Mouse (Mus musculus) embryonic fibroblast, embryonic 13.5 days (primary cell): ENCODE measurements around the gene Xylt1. TPM values are rescaled to one million over a fixed set of nuclear protein-coding genes. Genes with fewer than 3 reads are reported as not detected.

Experiments
- H3K27ac ChIP-seq: 2 replicates; pipeline ENCODE4 v1.5.1; 2012; ENCODE audit warnings: low read length, control low read depth, inconsistent platforms; ENCODE audit not compliant: insufficient read depth
- H3K4me1 ChIP-seq: 2 replicates; pipeline ENCODE4 v1.6.1; 2011; ENCODE audit warnings: low read length; ENCODE audit not compliant: control insufficient read depth, insufficient read depth
- H3K4me3 ChIP-seq: 2 replicates; pipeline ENCODE4 v1.5.1; 2011; ENCODE audit warnings: mild to moderate bottlenecking, control low read depth, low read length; ENCODE audit not compliant: insufficient read depth
- CTCF ChIP-seq: IDR thresholded peaks from 2 replicates; pipeline ENCODE4 v1.5.1; 2011; ENCODE audit warnings: mild to moderate bottlenecking, control low read depth, low read length, moderate library complexity, borderline replicate concordance; ENCODE audit not compliant: insufficient read depth
- POLR2A ChIP-seq: IDR thresholded peaks from 2 replicates; pipeline ENCODE4 v1.6.1; 2011; ENCODE audit warnings: low read depth, mild to moderate bottlenecking, control low read depth, low read length, moderate library complexity
- polyA plus RNA-seq: library from polyadenylated mRNA; stranded (reverse); fragments of >200 nt; gene quantifications from 2 replicates; pipeline ENCODE4 v1.2.4, GENCODE M21; 2011; ENCODE audit warnings: low read depth; ENCODE audit not compliant: missing spikeins, insufficient read length

Gene Xylt1
- polyA plus RNA-seq, 1 experiment, result 6.9 TPM

DNA sequence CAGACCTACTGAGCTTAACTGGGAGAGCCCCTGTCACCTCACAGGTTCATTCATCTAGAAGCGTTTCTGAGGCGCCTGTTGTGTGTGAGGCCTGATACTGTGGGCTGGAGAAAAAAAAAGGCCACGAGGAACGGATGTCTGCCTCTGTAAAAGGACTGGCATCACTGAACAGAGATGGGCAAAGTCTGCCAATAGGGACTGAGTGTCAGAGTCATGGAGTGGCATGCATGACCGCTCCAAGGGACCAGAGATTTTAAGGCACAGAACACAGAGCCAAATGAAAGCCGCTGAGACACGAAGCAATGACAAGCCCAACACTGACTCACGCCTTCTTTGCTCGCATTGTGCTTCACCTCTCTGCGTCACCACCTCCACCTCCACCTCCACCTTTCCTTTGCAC is 126.6 kb downstream of the Xylt1 start:
- Histone ChIP-seq H3K4me1 (no peaks in the 10 kb centered on the region), H3K27ac (no peak overlapping the region), H3K4me3 (no peak overlapping the region)
- no peak for TF ChIP-seq POLR2A
- no peak for TF ChIP-seq CTCF

- Histone ChIP-seq H3K4me1 (no peaks in the 10 kb centered on the region), H3K27ac (no peak overlapping the region), H3K4me3 (no peak overlapping the region)
- TF ChIP-seq CTCF (no peak), POLR2A (no peak)
These were observed 127.3 kb downstream of the Xylt1 start for GRCm38 (mm10) chr7:117508090-117508489.

DNA sequence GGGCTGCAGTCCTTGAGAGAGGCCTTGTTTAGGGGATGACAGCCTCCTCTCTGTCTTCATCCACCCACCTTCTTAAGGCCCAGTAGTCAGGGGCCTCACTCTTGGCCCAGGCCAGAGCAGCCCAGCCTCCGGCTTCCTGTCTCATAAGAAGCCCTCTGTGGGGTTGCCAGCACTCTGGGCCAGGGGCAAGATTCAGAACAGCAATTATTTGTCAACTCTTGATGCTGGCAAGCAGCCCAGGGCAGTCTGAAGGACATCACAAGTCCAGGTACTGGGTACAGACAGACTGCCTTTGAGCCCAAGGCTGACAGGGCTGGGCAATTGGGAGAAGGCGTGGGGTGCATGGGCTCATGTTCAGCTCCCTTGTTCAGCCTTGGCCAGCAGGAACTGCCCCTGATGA is 129.3 kb downstream of the Xylt1 start:
- TF ChIP-seq CTCF, result no peak
- TF ChIP-seq POLR2A, result no peak
- no peak overlapping the region for H3K27ac ChIP-seq
- H3K4me3 ChIP-seq, result no peak overlapping the region
- no peaks in the 10 kb centered on the region for H3K4me1 ChIP-seq

DNA sequence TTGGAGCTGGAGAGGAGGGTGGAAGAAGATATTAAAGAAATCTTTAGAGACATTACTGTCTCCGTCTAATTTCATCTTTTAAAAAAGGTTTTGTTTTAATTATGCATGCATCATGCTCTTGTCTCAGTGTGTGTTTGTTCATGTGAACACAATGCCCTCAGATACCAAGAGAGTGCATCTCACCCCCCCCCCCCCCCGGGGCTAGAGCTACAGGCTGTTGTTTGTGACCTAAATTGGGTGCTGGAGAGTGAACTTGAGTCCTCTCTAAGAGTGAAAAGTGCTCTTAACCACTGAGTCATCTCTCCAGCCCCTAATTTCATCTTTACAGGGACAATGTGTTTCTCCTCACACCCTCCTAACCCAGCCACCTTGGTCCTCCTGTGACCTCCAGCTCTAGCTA is 131.5 kb downstream of the Xylt1 start:
- no peak overlapping the region for H3K27ac ChIP-seq

DNA sequence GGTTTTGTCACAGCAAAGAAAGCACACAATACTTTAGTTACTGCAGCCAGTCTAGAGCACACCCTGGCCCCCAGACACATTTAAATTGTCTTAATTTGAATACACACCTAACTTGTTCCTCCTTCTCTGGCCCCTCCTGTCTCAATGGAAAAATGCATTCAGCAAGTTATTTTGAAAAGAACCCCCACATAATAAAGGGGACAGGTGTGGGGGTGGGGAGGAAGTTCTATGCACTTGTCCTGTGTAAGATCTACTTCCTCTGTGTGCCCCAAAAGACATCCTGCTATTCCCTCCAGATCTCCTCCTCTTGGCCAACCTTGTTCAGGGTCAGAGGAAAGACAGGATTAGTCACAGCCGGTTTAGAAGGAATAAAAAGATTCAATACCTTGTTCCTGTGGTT is 135.0 kb downstream of the Xylt1 start:
- Histone ChIP-seq H3K27ac (no peak overlapping the region), H3K4me3 (no peak overlapping the region), H3K4me1 (no peaks in the 10 kb centered on the region)
- TF ChIP-seq CTCF, result no peak
- TF ChIP-seq POLR2A, result no peak

More for the DNA sequence above, 131.5 kb downstream of the Xylt1 start:
- no peak overlapping the region for H3K4me3 ChIP-seq
- H3K4me1 ChIP-seq, result no peaks in the 10 kb centered on the region
- TF ChIP-seq POLR2A (no peak), CTCF (no peak)

DNA sequence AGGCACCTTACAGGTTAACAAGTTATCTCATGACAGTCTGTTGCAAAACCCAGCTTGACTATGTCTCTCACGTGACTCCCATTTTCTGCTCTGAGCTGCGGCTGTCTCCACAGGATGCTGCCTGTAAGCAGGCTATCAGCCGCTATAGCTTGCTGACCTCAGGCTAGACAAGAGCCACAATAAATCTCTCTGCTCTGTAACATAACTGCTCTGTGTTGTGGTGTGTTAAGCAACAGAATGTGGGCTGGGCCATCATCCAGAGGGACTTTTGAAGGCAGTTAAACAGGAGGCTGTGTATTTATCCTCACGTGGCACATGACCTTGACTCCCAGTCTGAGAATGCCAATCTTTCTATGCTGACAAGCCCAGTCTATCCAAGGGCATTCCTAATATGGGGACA is 136.1 kb downstream of the Xylt1 start:
- no peaks in the 10 kb centered on the region for H3K4me1 ChIP-seq
- H3K27ac ChIP-seq, result no peak overlapping the region
- TF ChIP-seq CTCF, result no peak
- no peak for TF ChIP-seq POLR2A
- H3K4me3 ChIP-seq, result no peak overlapping the region

DNA sequence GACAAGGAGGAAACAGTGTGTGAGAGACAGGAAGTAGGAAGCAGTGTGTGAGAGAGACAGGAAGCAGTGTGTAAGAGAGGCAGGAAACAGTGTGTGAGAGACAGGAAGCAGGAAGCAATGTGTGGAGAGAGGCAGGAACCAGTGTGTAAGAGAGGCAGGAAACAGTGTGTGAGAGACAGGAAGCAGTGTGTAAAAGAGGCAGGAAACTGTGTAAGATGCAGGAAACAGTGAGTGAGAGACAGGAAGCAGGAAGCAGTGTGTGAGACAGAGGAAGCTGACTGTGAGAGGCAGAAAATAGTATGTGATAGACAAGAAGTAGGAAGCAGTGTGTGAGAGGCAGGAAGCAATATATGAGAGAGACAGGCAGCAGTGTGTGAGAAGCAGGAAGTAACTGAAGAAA is 140.6 kb downstream of the Xylt1 start:
- Histone ChIP-seq H3K27ac (no peak overlapping the region), H3K4me1 (no peaks in the 10 kb centered on the region), H3K4me3 (no peak overlapping the region)
- TF ChIP-seq POLR2A (no peak), CTCF (no peak)

GRCm38 (mm10) chr7:117522092-117522635 is 141.4 kb downstream of the Xylt1 start:
- H3K4me1 ChIP-seq, result no peaks in the 10 kb centered on the region
- no peak overlapping the region for H3K27ac ChIP-seq
- H3K4me3 ChIP-seq, result no peak overlapping the region
- TF ChIP-seq CTCF (no peak), POLR2A (no peak)

DNA sequence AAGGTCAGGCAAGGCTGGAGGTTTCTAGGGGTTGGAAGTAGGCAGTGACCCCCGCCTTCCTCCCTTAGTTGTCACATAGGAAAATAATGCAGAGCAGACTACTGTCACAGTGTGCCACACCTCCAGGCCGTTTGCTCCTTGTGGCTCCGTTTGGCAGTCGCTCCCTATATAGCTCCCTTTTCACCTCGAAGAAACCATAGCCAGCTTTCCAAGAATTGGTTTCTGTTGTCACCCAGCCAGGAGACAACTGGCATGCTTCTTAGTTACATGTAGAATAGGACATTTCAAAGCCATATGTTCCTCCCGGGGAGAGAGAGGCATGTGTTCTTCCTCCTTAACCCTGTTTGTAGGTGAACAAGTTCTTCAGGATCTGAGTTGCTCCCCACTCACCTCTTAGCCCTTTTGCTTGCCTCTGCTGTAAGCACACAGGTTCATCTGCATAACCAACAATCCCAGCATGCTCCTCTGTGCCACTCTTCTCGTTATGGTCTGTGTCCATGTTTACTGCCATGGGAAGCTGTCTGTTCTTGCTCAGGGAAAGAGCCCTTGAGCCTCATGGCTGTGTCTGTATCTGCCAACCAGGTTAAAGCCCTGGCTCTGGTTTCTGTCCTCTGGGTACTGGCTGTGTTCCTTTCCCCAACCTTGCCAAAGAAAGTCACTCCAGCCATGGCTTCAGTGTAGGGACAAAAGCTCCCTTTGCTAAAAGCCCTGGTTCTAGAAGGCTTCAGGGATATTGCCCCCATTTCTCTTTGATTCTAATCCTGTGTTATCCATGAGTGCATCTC is 143.8 kb downstream of the Xylt1 start:
- Histone ChIP-seq H3K4me1 (no peaks in the 10 kb centered on the region), H3K27ac (no peak overlapping the region), H3K4me3 (no peak overlapping the region)
- no peak for TF ChIP-seq POLR2A
- TF ChIP-seq CTCF, result no peak

- no peak for TF ChIP-seq POLR2A
- TF ChIP-seq CTCF, result no peak
- no peak overlapping the region for H3K27ac ChIP-seq
- H3K4me1 ChIP-seq, result no peaks in the 10 kb centered on the region
- no peak overlapping the region for H3K4me3 ChIP-seq
These were observed 144.9 kb downstream of the Xylt1 start for GRCm38 (mm10) chr7:117525678-117526077.

GRCm38 (mm10) chr7:117526570-117526969 is 145.8 kb downstream of the Xylt1 start:
- no peak for TF ChIP-seq POLR2A
- no peak for TF ChIP-seq CTCF
- Histone ChIP-seq H3K4me3 (no peak overlapping the region), H3K27ac (no peak overlapping the region), H3K4me1 (no peaks in the 10 kb centered on the region)
